Mouse (Mus musculus) CH12.LX (cell line): ENCODE data around the gene Ank. TPM values are rescaled to one million over a fixed set of nuclear protein-coding genes. Genes with fewer than 3 reads are reported as not detected.

ENCODE experiments used
- DNase-seq: peaks from one replicate; pipeline ENCODE4 v3.0.0-alpha.2; 2013; ENCODE audit errors: extremely low read depth
- H3K27ac ChIP-seq: 2 replicates; pipeline ENCODE4 v1.5.1; 2012; ENCODE audit warnings: low read depth, mild to moderate bottlenecking, control low read depth, moderate library complexity; ENCODE audit not compliant: insufficient read depth
- H3K27me3 ChIP-seq: replicated peaks from 2 replicates; pipeline ENCODE3; 2012; ENCODE audit warnings: inconsistent platforms
- H3K36me3 ChIP-seq, 2 experiments: replicated peaks in 1 of 2; 2 replicates each; pipeline versions ENCODE3 to v1.6.1; 2012; ENCODE audit warnings: inconsistent platforms in 1 of 2, low read length in 1 of 2, mild to moderate bottlenecking in 1 of 2, mixed read lengths in 1 of 2, moderate library complexity in 1 of 2; ENCODE audit not compliant: control insufficient read depth in 1 of 2, insufficient read depth in 1 of 2
- H3K4me1 ChIP-seq, 2 experiments: 2 replicates each; pipeline ENCODE4 v1.6.1; 2012; ENCODE audit warnings: inconsistent platforms in 1 of 2, moderate library complexity in 1 of 2; ENCODE audit not compliant: insufficient read depth in 2 of 2, control insufficient read depth in 1 of 2
- H3K4me2 ChIP-seq: 2 replicates; pipeline ENCODE4 v1.6.1; 2012; ENCODE audit warnings: low read depth, mild to moderate bottlenecking, control low read depth; ENCODE audit not compliant: poor library complexity, insufficient read depth, severe bottlenecking
- H3K4me3 ChIP-seq, 3 experiments: fragments of 150-350 bp in 1 of 3; sonication (generic) in 1 of 3; replicated peaks in 1 of 3; 2 replicates each; pipeline versions ENCODE3 to v1.5.1; 2011 to 2012; ENCODE audit warnings: low read depth in 2 of 3, low read length in 2 of 3, mild to moderate bottlenecking in 2 of 3, moderate library complexity in 2 of 3, control low read depth in 1 of 3, improper control_type of control experiment in 1 of 3, inconsistent platforms in 1 of 3, mixed read lengths in 1 of 3; ENCODE audit not compliant: poor library complexity in 1 of 3
- H3K79me2 ChIP-seq: replicated peaks from 2 replicates; pipeline ENCODE4 v1.6.1; 2012; ENCODE audit warnings: mild to moderate bottlenecking, moderate library complexity; ENCODE audit not compliant: control insufficient read depth, poor library complexity, insufficient read depth, severe bottlenecking; ENCODE audit errors: extremely low read depth
- H3K9ac ChIP-seq: 2 replicates; pipeline ENCODE4 v1.6.1; 2012; ENCODE audit warnings: low read depth, mild to moderate bottlenecking, control low read depth, moderate library complexity; ENCODE audit not compliant: insufficient read depth
- H3K9me3 ChIP-seq: replicated peaks from 2 replicates; pipeline ENCODE3; 2012; ENCODE audit warnings: low read length, inconsistent platforms, mixed read lengths
- BHLHE40 ChIP-seq: IDR thresholded peaks from 2 replicates; pipeline ENCODE4 v1.6.1; 2011; ENCODE audit warnings: mild to moderate bottlenecking, low read depth, low read length, improper control_type of control experiment
- CHD1 ChIP-seq: IDR thresholded peaks from 2 replicates; pipeline ENCODE4 v1.6.1; 2012; ENCODE audit warnings: low read depth, low read length, improper control_type of control experiment, inconsistent platforms
- CTCF ChIP-seq, 2 experiments: IDR thresholded peaks in 1 of 2; conservative IDR thresholded peaks in 1 of 2; 2 replicates each; pipeline ENCODE4 v1.5.1; 2011 to 2012; ENCODE audit warnings: low read depth in 2 of 2, low read length in 2 of 2, improper control_type of control experiment in 1 of 2, inconsistent platforms in 1 of 2, mild to moderate bottlenecking in 1 of 2, moderate library complexity in 1 of 2
- E2F4 ChIP-seq: IDR thresholded peaks from 2 replicates; pipeline ENCODE4 v1.6.1; 2011; ENCODE audit warnings: low read depth, low read length, improper control_type of control experiment; ENCODE audit not compliant: insufficient replicate concordance
- ELF1 ChIP-seq: IDR thresholded peaks from 2 replicates; pipeline ENCODE4 v1.6.1; 2014; ENCODE audit warnings: low read depth, mild to moderate bottlenecking, inconsistent platforms, low read length, improper control_type of control experiment
- EP300 ChIP-seq: IDR thresholded peaks from 2 replicates; pipeline ENCODE4 v1.6.1; 2011; ENCODE audit warnings: low read length, improper control_type of control experiment
- ETS1 ChIP-seq: conservative IDR thresholded peaks from 2 replicates; pipeline ENCODE4 v1.6.1; 2012; ENCODE audit warnings: low read depth, mild to moderate bottlenecking, inconsistent platforms, low read length, improper control_type of control experiment, moderate library complexity
- GABPA ChIP-seq: IDR thresholded peaks from 2 replicates; pipeline ENCODE4 v1.6.1; 2012; ENCODE audit warnings: low read depth, low read length, improper control_type of control experiment, inconsistent platforms; ENCODE audit not compliant: insufficient replicate concordance
- JUN ChIP-seq: IDR thresholded peaks from 2 replicates; pipeline ENCODE4 v1.6.1; 2011; ENCODE audit warnings: low read depth, mild to moderate bottlenecking, low read length, improper control_type of control experiment, moderate library complexity; ENCODE audit not compliant: insufficient read depth
- JUND ChIP-seq: conservative IDR thresholded peaks from 2 replicates; pipeline ENCODE4 v1.6.1; 2011; ENCODE audit warnings: low read depth, low read length, improper control_type of control experiment
- MAFK ChIP-seq: IDR thresholded peaks from 2 replicates; pipeline ENCODE4 v1.6.1; 2011; ENCODE audit warnings: low read length, improper control_type of control experiment; ENCODE audit not compliant: insufficient replicate concordance
- MAX ChIP-seq: IDR thresholded peaks from 2 replicates; pipeline ENCODE4 v1.6.1; 2011; ENCODE audit warnings: low read length, improper control_type of control experiment
- MAZ ChIP-seq: IDR thresholded peaks from 2 replicates; pipeline ENCODE4 v1.6.1; 2012; ENCODE audit warnings: low read depth, mild to moderate bottlenecking, inconsistent platforms, low read length, improper control_type of control experiment, moderate library complexity
- MYC ChIP-seq: IDR thresholded peaks from 2 replicates; pipeline ENCODE4 v1.6.1; 2011; ENCODE audit warnings: low read depth, mild to moderate bottlenecking, improper control_type of control experiment, low read length
- NELFE ChIP-seq: IDR thresholded peaks from 2 replicates; pipeline ENCODE4 v1.6.1; 2011; ENCODE audit warnings: low read depth, low read length, improper control_type of control experiment
- NRF1 ChIP-seq: IDR thresholded peaks from 2 replicates; pipeline ENCODE4 v1.6.1; 2014; ENCODE audit warnings: low read depth, mild to moderate bottlenecking, inconsistent platforms, low read length, improper control_type of control experiment, moderate library complexity
- PAX5 ChIP-seq: IDR thresholded peaks from 2 replicates; pipeline ENCODE4 v1.6.1; 2012; ENCODE audit warnings: low read length, inconsistent platforms, mixed read lengths
- POLR2A ChIP-seq: IDR thresholded peaks from 2 replicates; pipeline ENCODE4 v1.6.1; 2011; ENCODE audit warnings: low read depth, mild to moderate bottlenecking, improper control_type of control experiment, low read length
- RAD21 ChIP-seq: IDR thresholded peaks from 2 replicates; pipeline ENCODE4 v1.6.1; 2011; ENCODE audit warnings: low read depth, mild to moderate bottlenecking, low read length, improper control_type of control experiment, moderate library complexity
- RCOR1 ChIP-seq: conservative IDR thresholded peaks from 2 replicates; pipeline ENCODE4 v1.6.1; 2012; ENCODE audit warnings: low read depth, mild to moderate bottlenecking, inconsistent platforms, low read length, improper control_type of control experiment
- SIN3A ChIP-seq: IDR thresholded peaks from 2 replicates; pipeline ENCODE4 v1.6.1; 2012; ENCODE audit warnings: low read length, improper control_type of control experiment, inconsistent platforms
- TBP ChIP-seq: conservative IDR thresholded peaks from 2 replicates; pipeline ENCODE4 v1.6.1; 2011; ENCODE audit warnings: low read depth, low read length, improper control_type of control experiment
- TCF12 ChIP-seq: IDR thresholded peaks from 2 replicates; pipeline ENCODE4 v1.6.1; 2014; ENCODE audit warnings: low read depth, mild to moderate bottlenecking, inconsistent platforms, low read length, improper control_type of control experiment
- UBTF ChIP-seq: IDR thresholded peaks from 2 replicates; pipeline ENCODE4 v1.6.1; 2012; ENCODE audit warnings: low read depth, mild to moderate bottlenecking, inconsistent platforms, low read length, improper control_type of control experiment, moderate library complexity
- USF1 ChIP-seq: IDR thresholded peaks from 2 replicates; pipeline ENCODE4 v1.6.1; 2014; ENCODE audit warnings: low read depth, mild to moderate bottlenecking, inconsistent platforms, low read length, improper control_type of control experiment
- USF2 ChIP-seq: conservative IDR thresholded peaks from 2 replicates; pipeline ENCODE4 v1.6.1; 2011; ENCODE audit warnings: low read depth, low read length, improper control_type of control experiment
- ZKSCAN1 ChIP-seq: IDR thresholded peaks from 2 replicates; pipeline ENCODE4 v1.6.1; 2012; ENCODE audit warnings: low read depth, inconsistent platforms, low read length, improper control_type of control experiment, borderline replicate concordance
- ZMIZ1 ChIP-seq: IDR thresholded peaks from 2 replicates; pipeline ENCODE4 v1.6.1; 2012; ENCODE audit warnings: low read depth, mild to moderate bottlenecking, inconsistent platforms, low read length, improper control_type of control experiment
- ZNF384 ChIP-seq: IDR thresholded peaks from 2 replicates; pipeline ENCODE4 v1.6.1; 2012; ENCODE audit warnings: low read depth, low read length, improper control_type of control experiment, inconsistent platforms
- dilution Hi-C: fragments of 300-500 bp; cut with MboI; formaldehyde crosslinking; loops from 2 replicates; pipeline ENCODE4 v1.14.3; 2020; ENCODE audit warnings: low sequenced_read_pairs; ENCODE audit not compliant: extremely low pct_unique_long_range_greater_than_20kb, extremely low pct_ligation_motif_present
- in situ Hi-C: fragments of 300-500 bp; cut with MboI; formaldehyde crosslinking; loops from 3 replicates; pipeline ENCODE4 v1.14.3; 2019; ENCODE audit warnings: low sequenced_read_pairs, low pct_ligation_motif_present, low pct_unique_long_range_greater_than_20kb, mixed read lengths
- polyA plus RNA-seq: library from polyadenylated mRNA; unstranded; fragments of >175 nt; gene quantifications from 2 replicates; pipeline ENCODE4 v1.2.1, GENCODE M21; 2012; ENCODE audit warnings: low read depth; ENCODE audit not compliant: insufficient read length
- total RNA-seq, 2 experiments: library from RNA; depleted of rRNA; stranded (reverse); fragments of 300-350 nt in 1 of 2; fragments of >200 nt in 1 of 2; gene quantifications; 2 replicates each; pipeline ENCODE4 v1.2.3; 2012 to 2014

Gene Ank
- total and polyA plus RNA-seq, 3 experiments: 4.6 to 12.4 (median 8.6) TPM

DNA sequence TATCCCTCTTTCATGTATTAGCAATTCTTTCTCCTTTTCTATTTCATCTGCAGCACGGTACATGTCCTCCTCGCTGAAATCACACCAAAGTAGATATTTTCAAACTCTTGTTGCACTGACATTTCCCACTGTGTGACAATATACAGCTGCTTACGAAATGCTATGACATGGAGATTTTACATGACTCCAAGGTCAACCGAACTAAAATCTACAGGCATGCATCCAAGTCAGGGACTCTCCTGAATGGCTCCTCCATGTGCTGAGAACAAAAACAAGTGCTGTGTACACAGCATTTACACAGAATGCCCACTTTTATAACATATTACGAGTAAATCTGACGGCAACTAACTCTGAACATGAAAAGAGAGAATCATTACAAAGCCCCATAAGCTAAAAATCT is 156.8 kb downstream of the Ank start:
- dilution Hi-C loops (no loop called here), in situ Hi-C loops (no loop called here)
- Histone ChIP-seq H3K9me3 (no peaks in the 10 kb centered on the region), H3K27ac (no peak overlapping the region), H3K9ac (no peak overlapping the region), H3K4me3 (no peak overlapping the region), H3K36me3 (peaks cover 43 to 86% of the 10 kb centered on the region in 2 experiments), H3K4me2 (no peak overlapping the region), H3K27me3 (no peaks in the 10 kb centered on the region), H3K79me2 (peaks cover 12% of the 10 kb centered on the region), H3K4me1 (peaks cover 35 to 80% of the 10 kb centered on the region in 2 experiments)
- no peak for DNase-seq
- TF ChIP-seq TCF12: no peak
- no peak for TF ChIP-seq PAX5
- no peak for TF ChIP-seq EP300
- TF ChIP-seq BHLHE40: no peak
- no peak for TF ChIP-seq MYC
- no peak for TF ChIP-seq JUND
- TF ChIP-seq CTCF (conservative IDR thresholded peaks at IDR 0.05 in 1 of 2, IDR thresholded peaks at IDR 0.05 in 1 of 2; ENCODE audit: low read depth in 2 of 2, low read length in 2 of 2): no peak
- TF ChIP-seq RAD21: no peak
- no peak for TF ChIP-seq NRF1
- TF ChIP-seq USF2: no peak
- no peak for TF ChIP-seq ZNF384
- TF ChIP-seq RCOR1: no peak
- no peak for TF ChIP-seq NELFE
- TF ChIP-seq E2F4: no peak
- no peak for TF ChIP-seq ZKSCAN1
- no peak for TF ChIP-seq UBTF
- TF ChIP-seq CHD1: no peak
- TF ChIP-seq TBP: no peak
- no peak for TF ChIP-seq MAZ

DNA sequence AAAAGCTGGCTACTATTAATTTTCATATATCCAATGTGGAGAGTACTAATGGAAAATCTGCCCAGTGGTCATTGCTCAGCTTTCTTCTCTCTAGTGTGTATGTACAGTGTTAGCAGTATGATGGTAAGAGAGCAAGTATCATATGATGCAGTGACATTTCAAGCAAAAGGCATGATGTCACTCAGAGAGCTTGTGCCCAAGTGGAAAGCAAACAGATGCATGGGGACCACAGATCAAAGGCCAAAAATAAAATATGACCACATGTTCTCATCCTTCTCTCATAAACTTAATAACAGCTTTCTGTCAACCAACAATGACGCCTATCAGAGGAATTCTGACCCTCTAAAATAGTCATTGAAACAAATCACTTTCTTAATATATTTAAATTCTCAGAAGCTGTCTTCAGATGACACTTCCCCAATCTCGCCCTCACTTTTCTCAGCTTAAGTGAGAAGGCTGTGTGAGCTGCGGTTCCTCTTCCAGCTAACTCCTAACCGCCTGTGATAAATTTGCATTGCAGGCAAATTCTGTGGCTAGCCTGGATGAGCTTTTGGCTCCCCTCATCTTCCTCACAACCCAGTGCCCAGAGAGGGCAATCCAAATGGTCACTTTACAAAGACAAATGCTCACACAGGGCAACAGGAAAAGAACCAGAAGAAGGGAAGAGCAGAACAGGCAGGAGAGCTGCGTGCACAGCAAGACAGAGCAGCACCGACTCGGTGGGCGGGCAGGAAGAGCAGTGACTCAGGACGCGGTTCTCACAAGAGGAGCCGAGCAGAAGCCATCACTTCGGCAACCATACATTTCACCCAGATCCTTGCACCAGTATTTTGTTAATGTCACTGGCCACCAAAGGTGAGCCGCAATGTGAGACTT is 158.8 kb downstream of the Ank start:
- H3K9me3 ChIP-seq: no peaks in the 10 kb centered on the region
- H3K36me3 ChIP-seq: peaks cover 32 to 73% of the 10 kb centered on the region in 2 experiments
- H3K79me2 ChIP-seq: peaks cover 16% of the 10 kb centered on the region
- H3K4me2 ChIP-seq: peak overlapping the region; percentile 76
- H3K9ac ChIP-seq: no peak overlapping the region
- peak overlapping the region in 2 of 3 experiments; percentile 1 to 20 for H3K4me3 ChIP-seq
- in situ Hi-C loops: no loop called here
- DNase-seq: peak; percentile 97
- peaks cover 38 to 80% of the 10 kb centered on the region in 2 experiments for H3K4me1 ChIP-seq
- peak overlapping the region; percentile 75 for H3K27ac ChIP-seq
- dilution Hi-C loops: no loop called here
- H3K27me3 ChIP-seq: no peaks in the 10 kb centered on the region
- TF ChIP-seq JUND (peak; percentile 8), GABPA (no peak), USF1 (no peak), ZNF384 (no peak), E2F4 (no peak), MAFK (peak; percentile 91), MAX (peak; percentile 3; the same call in 1 of the 2 replicates), ELF1 (peak; percentile 60), EP300 (peak; percentile 87), NRF1 (no peak), BHLHE40 (peak; percentile 88), ZMIZ1 (no peak), ETS1 (peak; percentile 78), TCF12 (peak; percentile 33; the same call in 1 of the 2 replicates), RAD21 (no peak), USF2 (no peak), MAZ (0 out of 2 replicates have a peak, but pooled peaks have one; percentile 64), JUN (peak; percentile 35; the same call in 1 of the 2 replicates), PAX5 (no peak), MYC (no peak; the same call in none of the 2 replicates), SIN3A (no peak; the same call in 1 of the 2 replicates), POLR2A (0 out of 2 replicates have a peak, but pooled peaks have one; percentile 28), UBTF (no peak)
